Mouse (Mus musculus) embryonic facial prominence, embryonic 15.5 days (tissue): ENCODE data around the gene Ncs1. TPM values are rescaled to one million over a fixed set of nuclear protein-coding genes. Genes with fewer than 3 reads are reported as not detected.

ENCODE experiments used
- ATAC-seq: fragments of 200-750 bp; cut with Nextera tagmentation; 2 replicates; pipeline ENCODE4 v1.8.0; 2017; ENCODE audit warnings: low read depth, moderate TSS enrichment; ENCODE audit not compliant: insufficient number of reproducible peaks, low FRiP score, low TSS enrichment
- H3K27ac ChIP-seq: fragments of 300-500 bp; sonication (generic); replicated peaks from 2 replicates; pipeline ENCODE4 v1.5.1; 2015; ENCODE audit warnings: mild to moderate bottlenecking, inconsistent platforms
- H3K27me3 ChIP-seq: fragments of 300-500 bp; sonication (generic); 2 replicates; pipeline ENCODE4 v1.6.1; 2015; ENCODE audit warnings: inconsistent platforms
- H3K36me3 ChIP-seq: fragments of 300-500 bp; sonication (generic); 2 replicates; pipeline ENCODE4 v1.6.1; 2015; ENCODE audit warnings: mild to moderate bottlenecking, inconsistent platforms
- H3K4me1 ChIP-seq: fragments of 300-500 bp; sonication (generic); 2 replicates; pipeline ENCODE4 v1.6.1; 2015; ENCODE audit warnings: inconsistent platforms
- H3K4me2 ChIP-seq: fragments of 300-500 bp; sonication (generic); replicated peaks from 2 replicates; pipeline ENCODE4 v1.6.1; 2015; ENCODE audit warnings: mild to moderate bottlenecking, inconsistent platforms
- H3K4me3 ChIP-seq: fragments of 300-500 bp; sonication (generic); replicated peaks from 2 replicates; pipeline ENCODE4 v1.5.1; 2015; ENCODE audit warnings: mild to moderate bottlenecking, inconsistent platforms
- H3K9ac ChIP-seq: fragments of 300-500 bp; sonication (generic); 2 replicates; pipeline ENCODE4 v1.6.1; 2015; ENCODE audit warnings: inconsistent platforms
- H3K9me3 ChIP-seq: fragments of 300-500 bp; sonication (generic); replicated peaks from 2 replicates; pipeline ENCODE4 v1.6.1; 2016; ENCODE audit warnings: inconsistent platforms
- WGBS: fragments of 180-500 bp; shearing (Covaris S2); methylation state at CpG from one replicate; pipeline ENCODE4 v1.1.7; 2015; 5-methylcytosine and 5-hydroxymethylcytosine counted together
- polyA plus RNA-seq: library from polyadenylated mRNA; unstranded; fragments of >200 nt; fragmentation: Nextera tagmentation; extraction: Ambion mirVana; gene quantifications from 2 replicates; pipeline ENCODE4 v1.2.1, GENCODE M21; 2015

The Ncs1 gene
- polyA plus RNA-seq, 1 experiment from 2014 or later, result 40.3 TPM

- Histone ChIP-seq H3K27ac (no peak overlapping the region), H3K9me3 (no peaks in the 10 kb centered on the region), H3K27me3 (no peaks in the 10 kb centered on the region), H3K36me3 (peaks cover 84% of the 10 kb centered on the region), H3K4me1 (peaks cover 11% of the 10 kb centered on the region), H3K9ac (no peak overlapping the region), H3K4me3 (no peak overlapping the region), H3K4me2 (no peak overlapping the region)
- ATAC-seq, result no peak
- 63% methylated on average over 11 of the region's 11 CpGs for WGBS
These were observed 35.3 kb upstream of the Ncs1 start for GRCm38 (mm10) chr2:31210144-31210847.

- no peak overlapping the region for H3K9ac ChIP-seq
- no peak overlapping the region for H3K27ac ChIP-seq
- ATAC-seq, result no peak
- no peaks in the 10 kb centered on the region for H3K9me3 ChIP-seq
- 55% methylated on average over 3 of the region's 3 CpGs for WGBS
- no peak overlapping the region for H3K4me3 ChIP-seq
- H3K36me3 ChIP-seq, result peaks cover 83% of the 10 kb centered on the region
- H3K27me3 ChIP-seq, result no peaks in the 10 kb centered on the region
- H3K4me2 ChIP-seq, result no peak overlapping the region
- H3K4me1 ChIP-seq, result peaks cover 2% of the 10 kb centered on the region
These were observed 34.4 kb upstream of the Ncs1 start for GRCm38 (mm10) chr2:31211204-31211603.

GRCm38 (mm10) chr2:31214211-31214796, 31.3 kb upstream of the Ncs1 start:
- Histone ChIP-seq H3K36me3 (peaks cover 56% of the 10 kb centered on the region), H3K27ac (no peak overlapping the region), H3K9me3 (no peaks in the 10 kb centered on the region), H3K4me1 (no peaks in the 10 kb centered on the region), H3K4me3 (no peak overlapping the region), H3K27me3 (no peaks in the 10 kb centered on the region), H3K9ac (no peak overlapping the region), H3K4me2 (no peak overlapping the region)
- no peak for ATAC-seq
- WGBS, result 71% methylated on average over 16 of the region's 16 CpGs

DNA sequence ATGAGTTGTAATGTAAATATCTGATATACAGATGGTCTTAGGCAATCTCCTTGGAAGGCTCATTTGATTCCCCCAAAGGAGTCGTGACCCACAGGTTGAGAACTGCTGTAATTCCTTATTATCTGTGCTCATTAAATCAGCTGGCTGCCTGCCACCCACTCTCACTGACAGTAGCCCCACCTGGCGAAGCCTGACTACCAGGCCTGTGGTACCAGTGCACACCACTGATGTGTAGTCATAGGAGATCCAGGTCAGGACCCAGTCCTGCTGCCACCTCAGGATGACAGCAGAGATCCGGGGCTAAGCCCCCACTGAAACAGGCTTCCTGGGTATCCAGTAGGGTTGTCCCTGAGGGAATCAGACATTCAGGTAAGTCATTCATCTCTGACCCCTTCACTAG, 27.0 kb upstream of the Ncs1 start:
- Histone ChIP-seq H3K9ac (no peak overlapping the region), H3K9me3 (no peaks in the 10 kb centered on the region), H3K36me3 (peaks cover 18% of the 10 kb centered on the region), H3K4me2 (no peak overlapping the region), H3K27me3 (no peaks in the 10 kb centered on the region), H3K27ac (no peak overlapping the region), H3K4me1 (no peaks in the 10 kb centered on the region), H3K4me3 (no peak overlapping the region)
- WGBS, result 77% methylated on average over 3 of the region's 3 CpGs
- no peak for ATAC-seq

DNA sequence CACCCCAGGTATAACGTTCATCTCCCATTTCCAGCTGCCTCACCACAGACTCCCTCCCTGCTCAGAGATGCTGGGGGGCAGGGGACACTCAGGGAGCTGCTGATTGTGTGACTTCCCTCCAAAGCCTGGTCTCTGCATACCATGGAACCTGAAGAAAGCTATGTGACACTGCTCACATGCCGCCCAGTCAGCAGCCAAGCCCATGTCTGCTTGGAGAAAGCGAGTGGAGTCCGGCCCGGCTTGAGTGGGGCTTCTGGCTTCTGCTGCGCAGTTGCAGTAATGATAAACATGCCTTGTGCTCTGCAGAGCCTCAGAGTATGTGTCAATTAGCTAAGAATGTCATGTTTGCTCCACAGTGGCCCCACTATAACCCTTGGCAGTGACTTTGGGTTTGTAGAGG, 26.2 kb upstream of the Ncs1 start:
- Histone ChIP-seq H3K4me1 (no peaks in the 10 kb centered on the region), H3K9ac (no peak overlapping the region), H3K36me3 (peaks cover 10% of the 10 kb centered on the region), H3K4me2 (no peak overlapping the region), H3K9me3 (no peaks in the 10 kb centered on the region), H3K27ac (no peak overlapping the region), H3K4me3 (no peak overlapping the region), H3K27me3 (no peaks in the 10 kb centered on the region)
- WGBS, result 70% methylated on average over 6 of the region's 6 CpGs
- ATAC-seq, result no peak

- WGBS, result 63% methylated on average over 7 of the region's 7 CpGs
- Histone ChIP-seq H3K4me1 (no peaks in the 10 kb centered on the region), H3K4me2 (no peak overlapping the region), H3K27me3 (no peaks in the 10 kb centered on the region), H3K9ac (no peak overlapping the region), H3K4me3 (no peak overlapping the region), H3K9me3 (no peaks in the 10 kb centered on the region), H3K36me3 (no peaks in the 10 kb centered on the region), H3K27ac (no peak overlapping the region)
- ATAC-seq, result no peak
These were observed 24.8 kb upstream of the Ncs1 start for GRCm38 (mm10) chr2:31220844-31221243.

DNA sequence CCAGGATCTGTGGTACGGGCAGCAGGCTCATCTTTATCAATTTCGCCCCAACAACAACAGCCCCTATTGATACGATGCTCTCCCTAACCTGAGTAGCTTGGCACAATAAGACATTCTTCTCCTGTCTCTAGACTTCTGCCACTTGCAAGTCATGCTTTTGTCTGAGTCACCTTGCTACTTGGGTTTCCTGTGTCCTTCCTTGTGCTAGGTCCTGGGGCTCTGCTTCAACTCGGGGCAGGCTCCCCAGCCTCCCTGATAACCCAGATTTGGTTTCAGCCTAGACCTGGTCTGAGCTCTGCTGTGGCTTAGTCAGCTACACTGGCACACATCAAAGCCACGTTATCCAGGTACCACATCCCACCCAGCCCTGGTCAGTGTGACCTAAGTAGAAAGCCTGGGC, 24.0 kb upstream of the Ncs1 start:
- no peaks in the 10 kb centered on the region for H3K27me3 ChIP-seq
- no peaks in the 10 kb centered on the region for H3K36me3 ChIP-seq
- 71% methylated on average over 5 of the region's 5 CpGs for WGBS
- no peak overlapping the region for H3K9ac ChIP-seq
- no peak overlapping the region for H3K27ac ChIP-seq
- H3K4me3 ChIP-seq, result no peak overlapping the region
- no peaks in the 10 kb centered on the region for H3K4me1 ChIP-seq
- H3K9me3 ChIP-seq, result no peaks in the 10 kb centered on the region
- ATAC-seq, result no peak
- H3K4me2 ChIP-seq, result no peak overlapping the region

- H3K4me2 ChIP-seq, result no peak overlapping the region
- H3K27ac ChIP-seq, result no peak overlapping the region
- no peaks in the 10 kb centered on the region for H3K27me3 ChIP-seq
- WGBS, result 71% methylated on average over 1 of the region's 1 CpGs
- 0 out of 2 replicates have a peak, but pooled peaks cover 4% of the 10 kb centered on the region for H3K9me3 ChIP-seq
- H3K9ac ChIP-seq, result no peak overlapping the region
- H3K36me3 ChIP-seq, result no peaks in the 10 kb centered on the region
- H3K4me1 ChIP-seq, result no peaks in the 10 kb centered on the region
- H3K4me3 ChIP-seq, result no peak overlapping the region
- no peak for ATAC-seq
These were observed 16.8 kb upstream of the Ncs1 start for GRCm38 (mm10) chr2:31228768-31229311.

GRCm38 (mm10) chr2:31239203-31239696, 6.4 kb upstream of the Ncs1 start:
- Histone ChIP-seq H3K27me3 (no peaks in the 10 kb centered on the region), H3K4me2 (peak overlapping the region; percentile 28), H3K4me3 (0 out of 2 replicates have a peak overlapping the region, but pooled peaks have one; percentile 9), H3K9ac (no peak overlapping the region), H3K36me3 (no peaks in the 10 kb centered on the region), H3K9me3 (no peaks in the 10 kb centered on the region), H3K4me1 (peaks cover 20% of the 10 kb centered on the region), H3K27ac (no peak overlapping the region)
- ATAC-seq, result no peak
- WGBS, result 42% methylated on average over 23 of the region's 23 CpGs

- Histone ChIP-seq H3K4me2 (no peak overlapping the region), H3K4me3 (no peak overlapping the region), H3K36me3 (no peaks in the 10 kb centered on the region), H3K27me3 (no peaks in the 10 kb centered on the region), H3K27ac (no peak overlapping the region), H3K9ac (no peak overlapping the region), H3K9me3 (no peaks in the 10 kb centered on the region), H3K4me1 (peaks cover 26% of the 10 kb centered on the region)
- 68% methylated on average over 6 of the region's 6 CpGs for WGBS
- ATAC-seq, result no peak
These were observed 5.8 kb upstream of the Ncs1 start for GRCm38 (mm10) chr2:31239833-31240232.

GRCm38 (mm10) chr2:31241639-31242038, 4.0 kb upstream of the Ncs1 start:
- Histone ChIP-seq H3K9me3 (no peaks in the 10 kb centered on the region), H3K4me3 (no peak overlapping the region), H3K4me1 (peaks cover 37% of the 10 kb centered on the region), H3K36me3 (no peaks in the 10 kb centered on the region), H3K27me3 (no peaks in the 10 kb centered on the region), H3K9ac (no peak overlapping the region), H3K27ac (no peak overlapping the region), H3K4me2 (no peak overlapping the region)
- 10% methylated on average over 7 of the region's 7 CpGs for WGBS
- ATAC-seq, result no peak
